Mouse (Mus musculus) testis, adult 2 months (tissue): ENCODE measurements around the gene Tbcc. TPM values are rescaled to one million over a fixed set of nuclear protein-coding genes. Genes with fewer than 3 reads are reported as not detected.

ENCODE experiments used
- H3K27ac ChIP-seq: fragments of 200-500 bp; 2 replicates; pipeline ENCODE4 v1.5.1; 2012; ENCODE audit warnings: low read depth, low read length; ENCODE audit not compliant: control insufficient read depth, insufficient read depth
- H3K27me3 ChIP-seq: fragments of 200-500 bp; 2 replicates; pipeline ENCODE4 v1.6.1; 2012; ENCODE audit warnings: mild to moderate bottlenecking, low read length, moderate library complexity; ENCODE audit not compliant: control insufficient read depth, insufficient read depth
- H3K36me3 ChIP-seq: fragments of 200-500 bp; 2 replicates; pipeline ENCODE4 v1.6.1; 2012; ENCODE audit warnings: mild to moderate bottlenecking, low read length; ENCODE audit not compliant: control insufficient read depth, insufficient read depth
- H3K4me1 ChIP-seq: fragments of 200-500 bp; 2 replicates; pipeline ENCODE4 v1.6.1; 2012; ENCODE audit warnings: low read length; ENCODE audit not compliant: control insufficient read depth, insufficient read depth
- H3K4me3 ChIP-seq: fragments of 200-500 bp; 2 replicates; pipeline ENCODE4 v1.5.1; 2012; ENCODE audit warnings: low read depth, mild to moderate bottlenecking, low read length, moderate library complexity, mixed read lengths; ENCODE audit not compliant: control insufficient read depth
- CTCF ChIP-seq: fragments of 200-500 bp; IDR thresholded peaks from 2 replicates; pipeline ENCODE4 v1.5.1; 2012; ENCODE audit warnings: low read depth, mild to moderate bottlenecking, inconsistent platforms, low read length, moderate library complexity; ENCODE audit not compliant: control insufficient read depth, insufficient read depth, insufficient replicate concordance
- POLR2A ChIP-seq: fragments of 200-500 bp; IDR thresholded peaks from 2 replicates; pipeline ENCODE4 v1.6.1; 2012; ENCODE audit warnings: low read depth, mild to moderate bottlenecking, inconsistent platforms, low read length, moderate library complexity; ENCODE audit not compliant: control insufficient read depth
- polyA plus RNA-seq: library from polyadenylated mRNA; depleted of rRNA; stranded (reverse); fragments of >200 nt; gene quantifications from 2 replicates; pipeline ENCODE4 v1.2.3, GENCODE M21; 2012

Tbcc gene
- polyA plus RNA-seq, 1 experiment = 54.5 TPM

- H3K27ac ChIP-seq = no peak overlapping the region
- H3K36me3 ChIP-seq = no peaks in the 10 kb centered on the region
- no peaks in the 10 kb centered on the region for H3K27me3 ChIP-seq
- no peak overlapping the region for H3K4me3 ChIP-seq
- H3K4me1 ChIP-seq = no peaks in the 10 kb centered on the region
- TF ChIP-seq CTCF (no peak), POLR2A (no peak)
Observed at GRCm38 (mm10) chr17:46883107-46883506, 7.4 kb upstream of the Tbcc start.

- no peak for TF ChIP-seq POLR2A
- no peak for TF ChIP-seq CTCF
- Histone ChIP-seq H3K4me3 (no peak overlapping the region), H3K4me1 (peaks cover 6% of the 10 kb centered on the region), H3K27me3 (no peaks in the 10 kb centered on the region), H3K36me3 (no peaks in the 10 kb centered on the region), H3K27ac (no peak overlapping the region)
Observed at GRCm38 (mm10) chr17:46884766-46885165, 5.7 kb upstream of the Tbcc start.

GRCm38 (mm10) chr17:46885218-46885909 lies 5.1 kb upstream of the Tbcc start:
- Histone ChIP-seq H3K4me1 (peaks cover 9% of the 10 kb centered on the region), H3K27me3 (no peaks in the 10 kb centered on the region), H3K27ac (no peak overlapping the region), H3K36me3 (no peaks in the 10 kb centered on the region), H3K4me3 (no peak overlapping the region)
- TF ChIP-seq POLR2A = no peak
- TF ChIP-seq CTCF = no peak

DNA sequence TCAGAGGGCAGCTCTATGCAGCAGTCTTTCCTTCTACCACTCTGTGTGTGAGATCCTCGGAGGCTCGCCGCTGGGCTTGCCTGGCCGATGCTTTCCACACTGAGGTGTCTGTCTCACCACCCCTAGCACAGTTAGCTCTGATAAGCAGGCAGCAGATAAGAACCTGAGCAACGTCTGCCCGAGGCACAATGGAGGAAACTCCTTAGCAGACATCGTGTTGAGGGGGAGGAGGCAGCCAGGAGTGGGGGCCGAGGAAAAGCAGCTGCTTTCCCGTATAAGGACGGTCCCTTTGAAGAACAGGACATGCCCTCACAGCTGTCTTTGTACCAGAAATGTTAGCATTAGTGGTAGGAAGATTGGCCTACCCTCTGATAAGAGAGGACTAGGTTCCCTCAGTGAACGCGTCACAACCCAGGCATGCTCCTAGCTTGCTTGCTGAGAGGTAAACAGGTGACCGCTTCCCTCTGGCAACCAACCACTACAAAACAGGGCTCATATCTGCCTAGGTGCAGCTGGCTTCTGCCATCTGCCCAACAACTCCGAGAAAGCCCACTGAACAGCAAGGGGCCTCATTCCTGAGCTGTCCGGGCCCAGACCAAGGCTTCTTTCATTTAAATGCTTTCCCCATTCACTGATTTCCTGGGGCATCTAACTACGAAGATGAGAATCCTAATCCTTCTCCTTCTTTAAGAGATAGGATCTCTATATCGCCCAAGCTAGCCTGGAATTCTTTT lies 4.4 kb upstream of the Tbcc start:
- H3K4me1 ChIP-seq = peaks cover 10% of the 10 kb centered on the region
- no peak overlapping the region for H3K4me3 ChIP-seq
- H3K36me3 ChIP-seq = no peaks in the 10 kb centered on the region
- TF ChIP-seq CTCF (no peak), POLR2A (no peak)
- no peak overlapping the region for H3K27ac ChIP-seq
- no peaks in the 10 kb centered on the region for H3K27me3 ChIP-seq

GRCm38 (mm10) chr17:46888511-46889212 lies 1.8 kb upstream of the Tbcc start:
- TF ChIP-seq CTCF (peak; percentile 31; the same call in 1 of the 2 replicates), POLR2A (no peak)
- no peak overlapping the region; the same call in 1 of the 2 replicates for H3K4me3 ChIP-seq
- peaks cover 1% of the 10 kb centered on the region; the same call in 1 of the 2 replicates for H3K36me3 ChIP-seq
- H3K27me3 ChIP-seq = no peaks in the 10 kb centered on the region
- peaks cover 17% of the 10 kb centered on the region for H3K4me1 ChIP-seq
- peak overlapping the region; percentile 89; the same call in 1 of the 2 replicates for H3K27ac ChIP-seq

DNA sequence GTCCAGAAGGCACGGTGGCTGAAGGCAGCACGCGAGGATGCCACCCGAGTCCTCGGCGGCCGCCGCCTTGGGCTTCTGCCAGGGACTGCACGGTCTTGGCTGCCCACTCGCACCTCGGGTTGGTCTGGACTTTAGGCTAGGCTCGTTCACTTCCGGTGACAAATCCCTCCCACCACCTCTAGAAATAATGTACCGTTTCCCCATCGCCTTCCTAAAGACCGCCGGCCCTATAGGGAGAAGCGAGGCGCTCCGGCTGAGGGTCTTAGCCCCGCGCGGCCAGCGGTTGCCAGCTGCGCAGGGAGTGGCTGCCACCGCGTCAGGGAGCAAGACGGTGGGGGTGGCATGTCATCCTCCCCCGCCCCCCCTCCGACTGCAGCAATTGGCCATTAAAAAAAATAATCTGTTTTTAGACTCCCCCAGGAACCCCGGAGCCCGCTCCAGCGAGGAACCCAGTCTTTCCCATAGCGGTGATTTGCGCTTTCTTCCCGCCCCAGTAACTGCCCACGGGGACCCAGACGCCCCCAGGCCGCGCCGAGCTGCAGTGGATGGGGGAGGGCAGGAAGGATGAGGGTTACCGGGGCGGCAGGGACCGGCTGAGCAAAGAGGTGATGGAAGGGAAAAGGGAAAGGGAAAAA lies 917 bp upstream of the Tbcc start:
- peaks cover 1% of the 10 kb centered on the region; the same call in 1 of the 2 replicates for H3K36me3 ChIP-seq
- H3K4me1 ChIP-seq = peaks cover 17% of the 10 kb centered on the region
- H3K4me3 ChIP-seq = peak overlapping the region; percentile 91
- peak overlapping the region; percentile 89 for H3K27ac ChIP-seq
- no peaks in the 10 kb centered on the region for H3K27me3 ChIP-seq
- TF ChIP-seq POLR2A (0 out of 2 replicates have a peak, but pooled peaks have one; percentile 24), CTCF (no peak)
